Mouse (Mus musculus) kidney, postnatal 0 days (tissue): ENCODE measurements around the gene Ncoa1. TPM values are rescaled to one million over a fixed set of nuclear protein-coding genes. Genes with fewer than 3 reads are reported as not detected.

Experiments
- ATAC-seq: fragments of 200-750 bp; cut with Nextera tagmentation; replicated peaks from 2 replicates; pipeline ENCODE4 v1.8.0; 2017; ENCODE audit warnings: low read depth, moderate number of reproducible peaks, moderate TSS enrichment, moderate library complexity; ENCODE audit not compliant: low FRiP score
- DNase-seq: peaks from one replicate; pipeline ENCODE4 v3.0.0-alpha.2; 2016; ENCODE audit warnings: low spot score
- H3K27ac ChIP-seq: fragments of 300-500 bp; sonication (generic); 2 replicates; pipeline ENCODE4 v1.5.1; 2014; ENCODE audit warnings: mild to moderate bottlenecking
- H3K27me3 ChIP-seq: fragments of 300-500 bp; sonication (generic); 2 replicates; pipeline ENCODE4 v1.6.1; 2014; ENCODE audit warnings: low read length, mixed read lengths; ENCODE audit not compliant: insufficient read depth
- H3K36me3 ChIP-seq: fragments of 300-500 bp; sonication (generic); 2 replicates; pipeline ENCODE4 v1.6.1; 2014; ENCODE audit warnings: low read length, mixed read lengths; ENCODE audit not compliant: insufficient read depth
- H3K4me1 ChIP-seq: fragments of 300-500 bp; sonication (generic); replicated peaks from 2 replicates; pipeline ENCODE4 v1.6.1; 2014; ENCODE audit warnings: antibody characterized with exemption, low read length, mixed read lengths; ENCODE audit not compliant: insufficient read depth
- H3K4me2 ChIP-seq: fragments of 300-500 bp; sonication (generic); 2 replicates; pipeline ENCODE4 v1.6.1; 2014; ENCODE audit warnings: mild to moderate bottlenecking, low read length, moderate library complexity, mixed read lengths
- H3K4me3 ChIP-seq: fragments of 300-500 bp; sonication (generic); replicated peaks from 2 replicates; pipeline ENCODE4 v1.5.1; 2014; ENCODE audit warnings: low read depth, low read length
- H3K9ac ChIP-seq: fragments of 300-500 bp; sonication (generic); 2 replicates; pipeline ENCODE4 v1.6.1; 2014; ENCODE audit warnings: low read depth, low read length
- H3K9me3 ChIP-seq: fragments of 300-500 bp; sonication (generic); replicated peaks from 2 replicates; pipeline ENCODE4 v1.6.1; 2016; ENCODE audit warnings: low read length, inconsistent platforms, mixed read lengths
- CTCF ChIP-seq: IDR thresholded peaks from 2 replicates; pipeline ENCODE4 v1.5.1; 2016; ENCODE audit warnings: antibody characterized with exemption, low read depth, mild to moderate bottlenecking, moderate library complexity
- WGBS: fragments of 180-500 bp; shearing (Covaris S2); extraction: QIAGEN DNeasy Blood & Tissue Kit; methylation state at CpG from one replicate; pipeline ENCODE4 v1.1.7; 2014; 5-methylcytosine and 5-hydroxymethylcytosine counted together
- polyA plus RNA-seq: library from polyadenylated mRNA; unstranded; fragments of >200 nt; fragmentation: Nextera tagmentation; extraction: Ambion mirVana; gene quantifications from 2 replicates; pipeline ENCODE4 v1.2.1, GENCODE M21; 2015

Ncoa1 gene
- polyA plus RNA-seq, 1 experiment from 2014 or later, result 8.7 TPM

DNA sequence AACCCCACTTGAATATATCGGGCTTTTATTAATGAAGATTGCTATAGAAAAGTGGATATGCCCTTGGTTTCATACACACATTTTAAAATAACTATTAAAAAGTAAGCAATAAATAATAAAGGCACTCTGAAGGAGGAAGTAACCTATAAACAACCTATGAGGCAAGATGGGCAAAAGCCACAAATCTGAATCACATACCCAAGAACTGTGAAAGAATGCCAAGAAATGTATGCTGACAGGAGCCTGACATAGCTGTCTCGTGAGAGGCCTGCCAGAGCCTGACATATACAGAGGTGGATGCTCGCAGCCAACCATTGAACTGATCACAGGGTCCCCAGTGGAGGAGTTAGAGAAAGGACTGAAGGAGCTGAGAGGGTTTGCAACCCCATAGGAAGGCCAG lies 35.5 kb downstream of the Ncoa1 start:
- no peaks in the 10 kb centered on the region for H3K4me1 ChIP-seq
- no peak overlapping the region for H3K4me2 ChIP-seq
- H3K27ac ChIP-seq, result no peak overlapping the region
- no peak for TF ChIP-seq CTCF
- no peaks in the 10 kb centered on the region for H3K27me3 ChIP-seq
- H3K9me3 ChIP-seq, result no peaks in the 10 kb centered on the region
- H3K9ac ChIP-seq, result no peak overlapping the region
- no peaks in the 10 kb centered on the region for H3K36me3 ChIP-seq
- WGBS, result 86% methylated on average over 3 of the region's 3 CpGs
- DNase-seq (no peak), ATAC-seq (no peak)
- no peak overlapping the region for H3K4me3 ChIP-seq

DNA sequence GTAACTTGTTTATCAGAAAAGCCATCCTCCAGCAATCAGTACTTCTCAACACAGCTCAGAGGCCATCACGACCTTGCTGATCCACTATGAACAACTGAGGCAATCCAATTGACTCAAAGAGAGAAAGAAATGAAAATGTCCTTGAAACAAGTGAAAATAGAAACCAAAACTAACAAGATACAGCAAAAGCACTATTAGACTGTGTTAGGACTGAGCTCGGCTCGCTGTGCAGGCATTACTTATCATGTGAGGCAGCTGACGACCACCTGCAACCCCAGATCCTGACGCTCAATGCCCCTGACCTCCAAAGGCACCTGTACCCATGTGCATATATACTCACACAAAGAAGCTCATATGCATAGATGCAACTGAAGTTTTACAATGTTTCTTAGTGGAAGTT lies 40.8 kb downstream of the Ncoa1 start:
- no peak for DNase-seq
- Histone ChIP-seq H3K27ac (no peak overlapping the region), H3K36me3 (no peaks in the 10 kb centered on the region), H3K27me3 (no peaks in the 10 kb centered on the region), H3K4me2 (no peak overlapping the region), H3K4me3 (no peak overlapping the region), H3K9ac (no peak overlapping the region), H3K9me3 (no peaks in the 10 kb centered on the region), H3K4me1 (no peaks in the 10 kb centered on the region)
- ATAC-seq, result no peak
- 80% methylated on average over 5 of the region's 5 CpGs for WGBS
- TF ChIP-seq CTCF, result no peak

DNA sequence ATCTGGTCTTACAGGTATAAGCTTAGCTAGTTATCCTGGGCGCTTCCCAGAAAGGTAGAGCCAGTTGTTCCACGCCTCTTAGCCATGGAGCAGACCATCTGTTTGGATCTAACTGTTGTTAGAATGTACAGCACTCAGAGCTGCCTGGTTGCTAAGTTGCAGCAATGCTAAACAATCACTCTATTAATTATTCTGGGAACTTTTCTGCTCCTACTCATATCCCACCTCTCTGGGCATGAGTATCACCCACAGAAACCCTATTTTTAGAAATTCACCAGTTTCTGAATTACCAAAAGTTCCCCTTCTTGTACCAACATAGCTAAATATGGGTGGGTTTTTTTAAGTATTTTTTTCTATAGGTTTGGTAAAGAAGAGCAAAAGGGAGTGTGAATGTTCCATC lies 43.4 kb downstream of the Ncoa1 start:
- H3K9me3 ChIP-seq, result no peaks in the 10 kb centered on the region
- no peaks in the 10 kb centered on the region for H3K36me3 ChIP-seq
- no peak for TF ChIP-seq CTCF
- H3K27ac ChIP-seq, result no peak overlapping the region
- no peaks in the 10 kb centered on the region for H3K27me3 ChIP-seq
- H3K4me3 ChIP-seq, result no peak overlapping the region
- H3K9ac ChIP-seq, result no peak overlapping the region
- DNase-seq, result no peak
- H3K4me2 ChIP-seq, result no peak overlapping the region
- H3K4me1 ChIP-seq, result no peaks in the 10 kb centered on the region
- no peak for ATAC-seq
- 81% methylated on average over 2 of the region's 2 CpGs for WGBS

DNA sequence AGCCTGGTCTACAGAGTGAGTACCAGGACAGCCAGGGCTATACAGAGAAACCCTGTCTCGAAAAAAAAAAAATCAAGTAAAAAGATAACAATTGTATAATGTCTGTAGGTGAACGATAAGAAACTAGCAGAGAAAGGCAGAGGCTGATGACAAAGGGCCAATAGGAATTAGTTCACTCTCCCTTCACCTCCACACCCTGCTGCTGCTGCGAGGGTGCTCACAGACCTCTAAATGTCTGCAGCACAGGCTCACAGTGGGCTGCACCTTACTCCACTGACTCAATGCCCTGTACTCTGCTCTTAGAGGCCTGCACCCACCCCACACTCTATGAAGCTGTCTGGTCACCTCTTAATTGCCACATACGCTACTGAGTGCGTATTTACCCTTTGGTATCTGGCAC lies 45.0 kb downstream of the Ncoa1 start:
- Histone ChIP-seq H3K4me2 (no peak overlapping the region), H3K27me3 (no peaks in the 10 kb centered on the region), H3K9me3 (no peaks in the 10 kb centered on the region), H3K4me1 (no peaks in the 10 kb centered on the region), H3K27ac (no peak overlapping the region), H3K9ac (no peak overlapping the region), H3K4me3 (no peak overlapping the region), H3K36me3 (no peaks in the 10 kb centered on the region)
- no peak for TF ChIP-seq CTCF
- DNase-seq, result no peak
- ATAC-seq, result no peak
- WGBS, result 82% methylated on average over 5 of the region's 5 CpGs

DNA sequence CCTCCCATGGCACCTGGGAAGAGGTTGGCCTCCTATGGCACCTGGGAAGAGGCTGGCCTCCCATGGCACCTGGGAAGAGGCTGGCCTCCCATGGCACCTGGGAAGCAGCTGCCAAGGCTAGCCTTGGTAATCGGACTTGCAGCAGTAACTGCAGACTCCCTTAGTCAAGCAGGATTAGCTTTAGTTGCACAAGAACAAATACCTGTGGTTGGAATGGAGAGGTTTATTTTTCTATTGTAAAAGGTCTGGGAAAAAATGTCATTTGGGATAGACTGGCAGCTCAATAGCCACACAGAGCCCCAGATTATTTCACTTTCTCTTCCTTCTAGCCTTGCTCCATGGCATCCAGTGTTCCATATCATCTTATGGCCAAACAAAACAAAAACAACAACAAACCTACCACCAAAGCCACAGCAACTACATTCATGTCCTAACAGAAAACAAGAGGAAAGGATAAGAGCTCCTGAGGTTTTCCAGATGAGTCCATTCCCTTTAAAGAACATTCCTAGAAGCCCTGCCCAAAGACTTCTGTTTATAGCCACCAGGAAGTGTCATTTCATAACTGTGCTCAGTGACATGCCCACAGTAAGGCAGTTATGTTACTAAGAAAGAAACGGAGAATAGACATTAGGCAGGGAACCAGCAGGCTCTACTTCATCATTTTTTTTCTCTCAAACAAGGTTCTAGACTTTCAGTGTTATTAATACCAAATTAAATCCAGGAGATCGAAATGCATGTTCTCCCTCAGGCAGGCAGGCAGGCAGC lies 46.7 kb downstream of the Ncoa1 start:
- no peak for DNase-seq
- TF ChIP-seq CTCF, result no peak
- H3K9me3 ChIP-seq, result no peaks in the 10 kb centered on the region
- no peaks in the 10 kb centered on the region for H3K4me1 ChIP-seq
- H3K9ac ChIP-seq, result no peak overlapping the region
- no peak for ATAC-seq
- 78% methylated on average over 3 of the region's 3 CpGs for WGBS
- H3K4me3 ChIP-seq, result no peak overlapping the region
- no peak overlapping the region for H3K4me2 ChIP-seq
- no peak overlapping the region for H3K27ac ChIP-seq
- no peaks in the 10 kb centered on the region for H3K27me3 ChIP-seq
- H3K36me3 ChIP-seq, result no peaks in the 10 kb centered on the region

DNA sequence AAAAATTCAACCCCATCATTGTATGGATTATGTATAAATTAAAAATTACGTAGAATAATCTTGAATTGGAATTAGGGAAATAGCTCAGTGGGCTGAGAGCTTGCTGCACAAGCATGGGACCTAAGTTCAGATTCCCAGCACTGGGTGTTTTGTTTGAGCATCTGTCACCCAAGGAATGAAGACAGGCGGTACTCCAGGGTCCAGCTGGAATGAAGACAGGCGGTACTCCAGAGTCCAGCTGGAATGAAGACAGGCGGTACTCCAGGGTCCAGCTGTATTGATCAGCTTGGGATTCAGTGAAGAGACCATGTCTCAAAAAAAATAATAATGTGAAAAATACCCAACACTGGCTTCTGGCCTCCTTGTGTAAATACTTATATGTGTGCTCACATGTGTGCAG lies 58.2 kb downstream of the Ncoa1 start:
- Histone ChIP-seq H3K4me3 (no peak overlapping the region), H3K36me3 (no peaks in the 10 kb centered on the region), H3K27ac (no peak overlapping the region), H3K9me3 (no peaks in the 10 kb centered on the region), H3K9ac (no peak overlapping the region), H3K4me1 (no peaks in the 10 kb centered on the region), H3K27me3 (no peaks in the 10 kb centered on the region), H3K4me2 (no peak overlapping the region)
- WGBS, result 89% methylated on average over 4 of the region's 4 CpGs
- TF ChIP-seq CTCF, result no peak
- ATAC-seq, result no peak
- no peak for DNase-seq
